Mouse (Mus musculus) forebrain, embryonic 14.5 days (tissue): Measurements from ENCODE around the gene AL731706.1. TPM values are rescaled to one million over a fixed set of nuclear protein-coding genes. Genes with fewer than 3 reads are reported as not detected.

Experiments used
- polyA plus RNA-seq: library from polyadenylated mRNA; unstranded; fragments of >200 nt; fragmentation: Nextera tagmentation; extraction: Ambion mirVana; gene quantifications from 2 replicates; pipeline ENCODE4 v1.2.1, GENCODE M21; 2014

Gene AL731706.1
- polyA plus RNA-seq, 1 experiment from 2014 or later = 24.4 TPM

Other genes starting within 250 kb of the AL731706.1 start
- 53.5 and 85.8 TPM in 2 replicates for gene Snap25, start 177.9 kb downstream of the AL731706.1 start, polyA plus RNA-seq
- gene AL731706.2, start 5.7 kb downstream of the AL731706.1 start, polyA plus RNA-seq = 33.6 and 40.2 TPM in 2 replicates
- gene Slx4ip, start 171 bp downstream of the AL731706.1 start, polyA plus RNA-seq = 9.4 and 12.1 TPM in 2 replicates
- 13.0 and 15.4 TPM in 2 replicates for gene Mkks, start within 50 bp of the AL731706.1 start, polyA plus RNA-seq
- gene Jag1, start 225.3 kb upstream of the AL731706.1 start, polyA plus RNA-seq = 6.5 and 8.8 TPM in 2 replicates